Comparison of ENCODE assay signal across 11 mouse cellular contexts in the genomic region with DNA sequence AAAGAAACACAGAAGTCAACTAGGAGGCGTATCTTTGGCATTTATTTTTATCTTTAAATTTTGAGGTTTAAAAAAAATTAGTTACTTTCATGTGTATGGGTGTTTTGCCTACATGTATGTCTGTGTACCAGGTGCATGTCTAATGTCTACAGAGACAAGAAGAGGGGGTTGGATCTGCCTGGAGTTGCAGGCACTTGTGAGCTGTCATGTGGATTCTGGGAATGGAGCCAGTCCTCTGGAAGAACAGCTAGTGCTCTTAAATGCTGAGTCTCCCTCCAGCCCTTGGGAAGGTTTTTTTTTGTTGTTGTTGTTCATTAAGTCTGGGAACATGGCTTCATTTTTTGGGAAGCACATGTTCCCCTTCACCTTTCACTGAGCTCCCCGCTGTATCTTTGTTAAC. TPM values are rescaled to one million over a fixed set of nuclear protein-coding genes. Genes with fewer than 3 reads are reported as not detected.
DNase-seq lines count a peak whose midpoint lies in the region; ATAC-seq lines count a peak whose summit lies in the region.
"Had no signal": no experiment of that assay in that cellular context is flagged by ENCODE, and none has a peak within 500 bp of the region (broad histone marks: within the 10 kb centered on the region; RNA-seq: fewer than 3 reads in every experiment).

No protein-coding gene starts in this region.

- H3K4me2 ChIP-seq in heart, embryonic 15.5 days, result no peak overlapping the region
- H3K4me2 ChIP-seq: lung, embryonic 15.5 days had no signal

- peak; percentile 10 to 35 for DNase-seq in cerebellum, postnatal 14 days
- no peak for DNase-seq in cerebellum, postnatal 4 days (ENCODE audit: low spot score in 2 of 2)
- peak; percentile 53 for DNase-seq in layer of hippocampus, adult 11-12 months (ENCODE audit: low spot score)
- no peak for DNase-seq in layer of hippocampus, postnatal 10 days (ENCODE audit: low spot score in 2 of 2)
- peak; percentile 1 for DNase-seq in lung, postnatal 25 days (ENCODE audit: low spot score)
- DNase-seq in adrenal gland, postnatal 14 days, result no peak
- no peak for DNase-seq in urinary bladder, adult 2 months (ENCODE audit: low spot score)
- DNase-seq: B cell, adult 2 months had no signal

- no peak for ATAC-seq in heart, embryonic 15.5 days (replicated peaks; ENCODE audit: insufficient number of reproducible peaks, insufficient read depth, low FRiP score, low read depth)

- H3K9ac ChIP-seq in heart, embryonic 15.5 days, result no peak overlapping the region
- H3K9ac ChIP-seq: lung, embryonic 15.5 days had no signal

- H3K27ac ChIP-seq in heart, embryonic 15.5 days, result peak overlapping the region; percentile 67
- H3K27ac ChIP-seq: lung, embryonic 15.5 days had no signal

- 55% methylated on average over 2 of the region's 2 CpGs for WGBS in heart, embryonic 15.5 days

- H3K4me3 ChIP-seq in heart, embryonic 15.5 days, result no peak overlapping the region
- H3K4me3 ChIP-seq: lung, embryonic 15.5 days had no signal

- H3K9me3 ChIP-seq in heart, embryonic 15.5 days (replicated peaks), result no peaks in the 10 kb centered on the region
- H3K9me3 ChIP-seq: lung, embryonic 15.5 days had no signal

- peaks cover 3% of the 10 kb centered on the region; the same call in 1 of the 2 replicates for H3K36me3 ChIP-seq in heart, embryonic 15.5 days
- H3K36me3 ChIP-seq: lung, embryonic 15.5 days had no signal

- H3K27me3 ChIP-seq in heart, embryonic 15.5 days, result no peaks in the 10 kb centered on the region
- H3K27me3 ChIP-seq: lung, embryonic 15.5 days had no signal

- H3K4me1 ChIP-seq in heart, embryonic 15.5 days (replicated peaks), result peaks cover 17% of the 10 kb centered on the region
- H3K4me1 ChIP-seq: lung, embryonic 15.5 days had no signal

RNA-seq across cellular contexts. Expression of a gene that starts 58.7 kb away (rescaled TPM):
- total RNA-seq in layer of hippocampus, postnatal 10 days (2021), result not detected
- 0.15 and 0.25 TPM in 2 replicates for polyA plus RNA-seq in heart, embryonic 15.5 days (2015; fragmentation: Nextera tagmentation; extraction: Ambion mirVana)
- total RNA-seq in adrenal gland, postnatal 14 days (2021), result 1.7 and 24.3 TPM in 2 replicates
- polyA plus RNA-seq in urinary bladder, adult 2 months (2012; rRNA removed), result 0.10 and 0.12 TPM in 2 replicates
- total RNA-seq: gastrocnemius, adult 8-10 months had no signal

Comparison
In these comparisons a context has a peak if more than half of its experiments do, and no peak if none do; other contexts are left out.
1. DNase-seq: peak in cerebellum, postnatal 14 days (2 of 2), layer of hippocampus, adult 11-12 months (single experiment) and lung, postnatal 25 days (single experiment); none in cerebellum, postnatal 4 days (0 of 2), layer of hippocampus, postnatal 10 days (0 of 2), adrenal gland, postnatal 14 days (single experiment) and urinary bladder, adult 2 months (single experiment).